Mouse (Mus musculus): ENCODE measurements around the gene Padi1.

DNA sequence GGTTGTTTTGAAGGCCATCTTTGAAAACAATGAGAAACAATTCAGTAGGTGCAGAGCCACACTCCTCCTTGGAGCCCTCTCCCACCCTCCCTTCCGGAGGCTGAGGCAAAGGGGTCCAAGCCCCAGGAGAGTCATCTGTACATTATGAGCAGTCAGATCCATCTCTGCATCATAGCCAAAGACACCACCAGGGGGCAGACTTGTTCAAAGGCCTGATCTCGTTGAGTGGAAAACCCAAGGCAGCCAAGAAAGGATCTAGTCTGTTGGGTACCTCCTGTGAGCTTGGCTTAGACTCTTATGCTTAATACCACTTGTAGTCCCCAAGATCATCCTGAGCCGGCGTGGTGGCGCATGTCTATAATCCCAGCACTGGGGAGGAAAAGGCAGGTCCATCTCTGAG, 23.6 kb downstream of the Padi1 start:
- TF ChIP-seq MAX (IDR thresholded peaks at IDR 0.05), result no peak
- no peak for TF ChIP-seq CTCF (IDR thresholded peaks at IDR 0.05; ENCODE audit: control insufficient read depth, insufficient read depth, insufficient read length)
- no peak for TF ChIP-seq USF1 (IDR thresholded peaks at IDR 0.05; ENCODE audit: low read depth)

All from C2C12 (cell line).